Mouse (Mus musculus): ENCODE results near the gene Abo. TPM values are rescaled to one million over a fixed set of nuclear protein-coding genes. Genes with fewer than 3 reads are reported as not detected.
"Not testable (repeated sequence)": the region's sequence is repeated elsewhere in the genome, so short reads cannot be mapped to it uniquely, and the experiment has no call there.

Gene Abo
- total RNA-seq, 2 experiments from 2014 or later: not detected

DNA sequence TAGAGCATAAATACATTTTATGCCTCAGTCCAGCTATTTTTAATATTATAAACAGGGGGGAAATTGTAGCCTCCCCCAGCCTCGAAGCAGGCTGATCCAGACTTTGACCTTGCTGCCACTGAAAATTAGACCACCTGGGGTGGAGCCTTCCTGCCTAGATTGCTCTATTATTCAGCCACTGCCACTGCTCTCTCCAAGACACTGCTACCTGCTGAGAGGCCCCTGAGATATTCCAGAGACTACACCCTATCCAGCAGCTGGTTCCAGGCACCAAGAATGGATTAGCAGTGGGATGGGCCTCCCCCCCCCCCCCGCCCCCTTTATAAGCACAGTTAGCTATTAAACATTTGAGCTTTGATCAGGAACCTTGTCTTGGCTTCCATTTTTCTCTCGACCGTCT lies 21.4 kb upstream of the Abo start:
- DNase-seq (ENCODE audit: low spot score); intact Hi-C loops (cut with DNase I): not testable (repeated sequence)

DNA sequence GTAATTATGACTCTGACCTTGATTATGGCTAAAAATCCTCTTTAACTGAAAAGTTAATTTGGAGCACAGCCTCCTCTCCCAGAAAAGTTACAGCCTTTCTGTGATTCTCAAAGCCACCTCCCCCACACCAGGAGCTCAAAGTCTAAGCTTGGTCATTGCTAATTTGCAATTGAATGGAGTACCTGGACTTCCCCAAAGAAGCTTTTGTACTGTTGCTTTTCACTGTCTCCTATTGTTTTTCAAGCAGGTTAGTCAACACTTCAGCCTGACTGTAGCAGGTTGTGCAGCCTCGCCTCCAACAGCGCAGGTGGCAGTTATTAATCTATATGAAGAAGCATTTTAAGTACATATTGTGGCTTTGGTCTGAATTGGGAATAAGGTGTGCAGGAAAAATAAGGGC lies 20.8 kb upstream of the Abo start:
- intact Hi-C loops (cut with DNase I); DNase-seq (ENCODE audit: low spot score): not testable (repeated sequence)

- intact Hi-C loops (cut with DNase I): no loop called here
- DNase-seq (ENCODE audit: low spot score): no peak
These were observed 13.8 kb upstream of the Abo start for GRCm38 (mm10) chr2:26878571-26878970.

GRCm38 (mm10) chr2:26870666-26871065 lies 5.9 kb upstream of the Abo start:
- no peak for DNase-seq (ENCODE audit: low spot score)
- intact Hi-C loops (cut with DNase I): no loop called here

- no peak for DNase-seq (ENCODE audit: low spot score)
- intact Hi-C loops (cut with DNase I): no loop called here
These were observed 1.9 kb downstream of the Abo start for GRCm38 (mm10) chr2:26862856-26863255.

DNA sequence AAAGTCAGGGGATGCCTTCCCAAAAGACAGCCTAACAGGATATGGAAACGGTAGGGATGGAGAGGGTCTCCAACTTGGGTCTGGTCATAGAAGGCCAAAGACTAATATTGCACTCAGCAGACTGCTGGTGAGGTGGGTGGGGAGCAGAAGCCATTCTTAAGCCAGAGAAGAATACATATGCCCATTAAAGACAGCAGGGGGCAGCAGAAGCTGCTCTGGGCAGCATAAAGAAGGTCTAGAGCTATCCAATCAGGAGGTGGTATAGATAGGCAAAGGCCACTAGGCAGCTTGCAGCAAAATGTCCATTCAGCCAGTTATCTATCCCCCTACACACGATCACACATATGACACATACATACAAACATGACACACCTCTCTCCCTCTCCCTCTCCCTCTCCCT lies 17.1 kb downstream of the Abo start:
- no peak for DNase-seq (ENCODE audit: low spot score)
- intact Hi-C loops (cut with DNase I): loop anchor here (1.0 kb wide), 2 partner anchors 191 to 390 kb away; no protein-coding TSS in a partner anchor

DNA sequence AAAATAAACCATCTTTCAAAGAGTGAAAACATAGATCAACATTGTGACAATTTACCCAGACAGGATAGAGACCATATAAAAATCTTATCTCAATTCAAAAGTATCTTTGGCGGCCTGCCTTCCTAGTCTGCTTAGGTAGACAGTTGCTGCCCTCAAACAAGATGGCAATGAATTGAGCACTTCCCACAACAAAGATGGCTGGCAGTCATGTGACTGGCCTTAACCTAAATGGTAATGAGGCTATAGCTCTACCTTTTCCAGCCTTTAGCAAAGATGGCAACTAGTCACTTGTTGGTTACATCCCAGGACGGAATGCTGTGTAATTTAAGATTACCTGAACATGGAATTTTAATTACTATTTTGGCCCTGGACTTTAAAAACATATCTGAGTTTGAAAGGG lies 32.3 kb downstream of the Abo start:
- DNase-seq (ENCODE audit: low spot score): no peak
- intact Hi-C loops (cut with DNase I): no loop called here

DNA sequence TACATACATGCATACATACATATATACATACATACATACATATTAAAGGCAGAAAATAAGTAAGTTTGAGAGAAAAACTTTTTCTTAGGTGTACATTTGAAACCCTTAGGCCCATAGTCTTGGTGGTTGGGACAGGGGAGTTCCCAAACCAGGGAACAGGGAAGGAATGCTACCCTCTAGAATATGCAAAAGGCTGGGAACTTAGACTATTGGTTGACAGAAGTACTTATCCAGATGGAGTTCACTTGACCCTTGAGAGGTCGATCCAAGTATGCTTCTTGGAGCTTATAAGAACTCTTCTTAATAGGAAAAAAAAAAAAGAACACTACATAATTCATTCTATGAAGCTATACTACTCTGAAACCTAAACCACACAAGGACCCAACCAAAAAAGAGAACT lies 36.7 kb downstream of the Abo start:
- DNase-seq (ENCODE audit: low spot score): no peak
- intact Hi-C loops (cut with DNase I): no loop called here

- intact Hi-C loops (cut with DNase I): no loop called here
- DNase-seq (ENCODE audit: low spot score): no peak
These were observed 37.4 kb downstream of the Abo start for GRCm38 (mm10) chr2:26827261-26827975.

Other genes starting within 250 kb of the Abo start
- gene Fam69b, start 236.5 kb downstream of the Abo start, total RNA-seq (2021): 10 to 100 TPM; 26.9 to 28.9 TPM
- not detected for gene Lcn4, start 193.7 kb downstream of the Abo start, total RNA-seq (2021)
- 10 to 100 TPM; 12.2 to 13.9 TPM for gene Surf6, start 37.9 kb upstream of the Abo start, total RNA-seq (2021)
- 10 to 100 TPM; 23.7 to 25.6 TPM for gene Med22, start 45.7 kb upstream of the Abo start, total RNA-seq (2021)
- 100 to 1,000 TPM; 274 to 280 TPM for gene Rpl7a, start 45.8 kb upstream of the Abo start, total RNA-seq (2021)
- gene Surf2, start 51.4 kb upstream of the Abo start, total RNA-seq (2021): 10 to 100 TPM; 14.7 to 14.8 TPM
- gene Surf1, start 51.6 kb upstream of the Abo start, total RNA-seq (2021): 10 to 100 TPM; 49.4 to 49.7 TPM
- 10 to 100 TPM; 82.1 to 85.7 TPM for gene Surf4, start 68.9 kb upstream of the Abo start, total RNA-seq (2021)
- not detected for gene Stkld1, start 69.1 kb upstream of the Abo start, total RNA-seq (2021)
- gene Rexo4, start 99.4 kb upstream of the Abo start, total RNA-seq (2021): 10 to 100 TPM; 13.9 to 15.2 TPM
- not detected for gene Adamts13, start 108.4 kb upstream of the Abo start, total RNA-seq (2021)
- gene Cacfd1, start 144.9 kb upstream of the Abo start, total RNA-seq (2021): 10 to 100 TPM; 37.3 to 41.6 TPM
- gene Slc2a6, start 163.0 kb upstream of the Abo start, total RNA-seq (2021): under 1 TPM; 0.25 to 0.39 TPM
- not detected for gene Mymk, start 207.2 kb upstream of the Abo start, total RNA-seq (2021)
- 10 to 100 TPM; 19.1 to 26.8 TPM for gene Adamtsl2, start 214.4 kb upstream of the Abo start, total RNA-seq (2021)

Data from heart, postnatal 25 days (tissue).